Mouse (Mus musculus): ENCODE results near the gene Samd4. TPM values are rescaled to one million over a fixed set of nuclear protein-coding genes. Genes with fewer than 3 reads are reported as not detected.

Samd4 gene
- polyA plus RNA-seq, 1 experiment from 2014 or later = 4.6 TPM

Small RNA genes lying within 50 kb of the gene (microRNA-seq; reads per million reads assigned to microRNA genes)
- gene Mir378c = 3.0 reads per million, percentile 2 among the genes with 10 or more reads in this experiment

Other genes with a start within 250 kb of the Samd4 start
- 41.3 and 43.1 TPM in 2 replicates for gene Cdkn3, start 122.3 kb upstream of the Samd4 start, polyA plus RNA-seq (2016; fragmentation: Nextera tagmentation; extraction: Ambion mirVana)
- 191 and 195 TPM in 2 replicates for gene Cnih1, start 94.4 kb upstream of the Samd4 start, polyA plus RNA-seq (2016; fragmentation: Nextera tagmentation; extraction: Ambion mirVana)
- gene Gmfb, start 60.6 kb upstream of the Samd4 start, polyA plus RNA-seq (2016; fragmentation: Nextera tagmentation; extraction: Ambion mirVana) = 101 and 107 TPM in 2 replicates
- gene Cgrrf1, start 50.7 kb upstream of the Samd4 start, polyA plus RNA-seq (2016; fragmentation: Nextera tagmentation; extraction: Ambion mirVana) = 32.1 and 35.9 TPM in 2 replicates

All from embryonic facial prominence, embryonic 10.5 days (tissue).